Mouse (Mus musculus): ENCODE results near the gene Zfp94.

DNA sequence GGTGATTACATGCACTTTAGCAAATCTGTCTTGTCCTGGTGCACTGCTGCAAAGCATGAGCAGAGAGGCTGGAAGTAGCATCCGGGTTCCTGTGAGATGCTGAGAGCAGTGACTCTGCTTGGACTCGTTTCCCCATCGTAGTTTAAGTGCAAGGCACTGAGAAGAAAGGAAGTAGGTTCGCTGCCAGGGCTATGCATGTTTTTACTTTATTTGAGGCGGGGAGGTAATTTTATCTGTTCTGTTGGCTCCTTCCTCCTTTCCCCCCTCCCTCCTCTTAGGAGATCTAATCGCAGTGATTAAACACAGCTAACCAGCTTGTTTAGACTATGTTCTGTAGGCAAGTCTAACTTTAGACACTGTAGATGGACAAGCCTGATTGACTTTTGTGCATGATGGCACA is 2.5 kb upstream of the Zfp94 start:
- TF ChIP-seq CTCF (IDR thresholded peaks at IDR 0.05) (no peak), EP300 (IDR thresholded peaks at IDR 0.05; ENCODE audit: insufficient read depth, low read depth, low read length) (no peak), POLR2A (IDR thresholded peaks at IDR 0.05; ENCODE audit: insufficient read depth, low read depth, low read length) (no peak)

Data from heart, adult 2 months (tissue).